Mouse (Mus musculus): ENCODE measurements around the gene Eps8l2. TPM values are rescaled to one million over a fixed set of nuclear protein-coding genes. Genes with fewer than 3 reads are reported as not detected.

Eps8l2 gene
- polyA plus RNA-seq, 1 experiment from 2014 or later: 1.1 TPM

- H3K4me1 ChIP-seq (replicated peaks): no peaks in the 10 kb centered on the region
- ATAC-seq (replicated peaks; ENCODE audit: insufficient number of reproducible peaks, insufficient read depth, low FRiP score, low read depth): no peak
- no peak overlapping the region for H3K27ac ChIP-seq
- H3K4me2 ChIP-seq: no peak overlapping the region
- H3K4me3 ChIP-seq: no peak overlapping the region
- no peaks in the 10 kb centered on the region for H3K9me3 ChIP-seq (replicated peaks)
- H3K9ac ChIP-seq: no peak overlapping the region
- 82% methylated on average over 2 of the region's 2 CpGs for WGBS
- peaks cover 80% of the 10 kb centered on the region for H3K36me3 ChIP-seq
- no peaks in the 10 kb centered on the region for H3K27me3 ChIP-seq
Observed at GRCm38 (mm10) chr7:141314416-141314815, 24.3 kb upstream of the Eps8l2 start.

GRCm38 (mm10) chr7:141315076-141315475, 23.6 kb upstream of the Eps8l2 start:
- WGBS: 80% methylated on average over 8 of the region's 8 CpGs
- Histone ChIP-seq H3K36me3 (peaks cover 80% of the 10 kb centered on the region), H3K27me3 (no peaks in the 10 kb centered on the region), H3K4me2 (no peak overlapping the region), H3K9me3 (replicated peaks) (no peaks in the 10 kb centered on the region), H3K4me1 (replicated peaks) (no peaks in the 10 kb centered on the region), H3K27ac (no peak overlapping the region), H3K4me3 (no peak overlapping the region), H3K9ac (no peak overlapping the region)
- no peak for ATAC-seq (replicated peaks; ENCODE audit: insufficient number of reproducible peaks, insufficient read depth, low FRiP score, low read depth)

GRCm38 (mm10) chr7:141315974-141316373, 22.7 kb upstream of the Eps8l2 start:
- Histone ChIP-seq H3K9me3 (replicated peaks) (no peaks in the 10 kb centered on the region), H3K9ac (no peak overlapping the region), H3K36me3 (peaks cover 77% of the 10 kb centered on the region), H3K27ac (no peak overlapping the region), H3K4me3 (no peak overlapping the region), H3K27me3 (no peaks in the 10 kb centered on the region), H3K4me2 (no peak overlapping the region), H3K4me1 (replicated peaks) (no peaks in the 10 kb centered on the region)
- peak; percentile 64; the same call in 1 of the 2 replicates for ATAC-seq (replicated peaks; ENCODE audit: insufficient number of reproducible peaks, insufficient read depth, low FRiP score, low read depth)
- 71% methylated on average over 5 of the region's 5 CpGs for WGBS

- H3K9me3 ChIP-seq (replicated peaks): no peaks in the 10 kb centered on the region
- no peak overlapping the region for H3K9ac ChIP-seq
- no peak overlapping the region for H3K27ac ChIP-seq
- H3K4me2 ChIP-seq: no peak overlapping the region
- H3K36me3 ChIP-seq: peaks cover 80% of the 10 kb centered on the region
- ATAC-seq (replicated peaks; ENCODE audit: insufficient number of reproducible peaks, insufficient read depth, low FRiP score, low read depth): no peak
- no peaks in the 10 kb centered on the region for H3K27me3 ChIP-seq
- 71% methylated on average over 1 of the region's 1 CpGs for WGBS
- H3K4me1 ChIP-seq (replicated peaks): no peaks in the 10 kb centered on the region
- no peak overlapping the region for H3K4me3 ChIP-seq
Observed at GRCm38 (mm10) chr7:141317619-141318132, 21.0 kb upstream of the Eps8l2 start.

GRCm38 (mm10) chr7:141319446-141319845, 19.2 kb upstream of the Eps8l2 start:
- 75% methylated on average over 2 of the region's 2 CpGs for WGBS
- no peak for ATAC-seq (replicated peaks; ENCODE audit: insufficient number of reproducible peaks, insufficient read depth, low FRiP score, low read depth)
- no peak overlapping the region for H3K4me2 ChIP-seq
- peaks cover 75% of the 10 kb centered on the region for H3K36me3 ChIP-seq
- H3K9me3 ChIP-seq (replicated peaks): no peaks in the 10 kb centered on the region
- no peaks in the 10 kb centered on the region for H3K4me1 ChIP-seq (replicated peaks)
- no peaks in the 10 kb centered on the region for H3K27me3 ChIP-seq
- H3K4me3 ChIP-seq: no peak overlapping the region
- no peak overlapping the region for H3K27ac ChIP-seq
- H3K9ac ChIP-seq: no peak overlapping the region

GRCm38 (mm10) chr7:141324686-141325085, 14.0 kb upstream of the Eps8l2 start:
- ATAC-seq (replicated peaks; ENCODE audit: insufficient number of reproducible peaks, insufficient read depth, low FRiP score, low read depth): no peak
- WGBS: 70% methylated on average over 1 of the region's 1 CpGs
- no peak overlapping the region for H3K27ac ChIP-seq
- no peaks in the 10 kb centered on the region for H3K27me3 ChIP-seq
- H3K4me1 ChIP-seq (replicated peaks): peaks cover 24% of the 10 kb centered on the region
- H3K4me3 ChIP-seq: no peak overlapping the region
- H3K36me3 ChIP-seq: peaks cover 37% of the 10 kb centered on the region
- H3K9ac ChIP-seq: no peak overlapping the region
- no peak overlapping the region for H3K4me2 ChIP-seq
- H3K9me3 ChIP-seq (replicated peaks): no peaks in the 10 kb centered on the region

- peak overlapping the region; percentile 95 for H3K4me2 ChIP-seq
- peaks cover 19% of the 10 kb centered on the region for H3K36me3 ChIP-seq
- peak overlapping the region; percentile 92 for H3K27ac ChIP-seq
- WGBS: 6% methylated on average over 35 of the region's 35 CpGs
- no peaks in the 10 kb centered on the region for H3K9me3 ChIP-seq (replicated peaks)
- peaks cover 24% of the 10 kb centered on the region for H3K4me1 ChIP-seq (replicated peaks)
- peak overlapping the region; percentile 88 for H3K9ac ChIP-seq
- H3K27me3 ChIP-seq: no peaks in the 10 kb centered on the region
- peak overlapping the region; percentile 62 for H3K4me3 ChIP-seq
- peak; percentile 9 for ATAC-seq (replicated peaks; ENCODE audit: insufficient number of reproducible peaks, insufficient read depth, low FRiP score, low read depth)
Observed at GRCm38 (mm10) chr7:141326546-141327446, 11.9 kb upstream of the Eps8l2 start.

GRCm38 (mm10) chr7:141327469-141328372, 11.0 kb upstream of the Eps8l2 start, which contains the start of the genes Deaf1 and Tmem80:
Gene Deaf1 (minus strand): TSS chr7:141327690.
Gene Tmem80 (plus strand): TSS chr7:141327739.
- peaks cover 11% of the 10 kb centered on the region for H3K36me3 ChIP-seq
- under 1% methylated on average over 102 of the region's 105 CpGs for WGBS
- peak within 1 kb of the TSS; percentile 92 for H3K27ac ChIP-seq
- peak within 1 kb of the TSS; percentile 88 for H3K9ac ChIP-seq
- H3K4me3 ChIP-seq: peak within 1 kb of the TSS; percentile 62
- peak; percentile 95 for ATAC-seq (replicated peaks; ENCODE audit: insufficient number of reproducible peaks, insufficient read depth, low FRiP score, low read depth)
- peak within 1 kb of the TSS; percentile 95 for H3K4me2 ChIP-seq
- H3K4me1 ChIP-seq (replicated peaks): peaks cover 24% of the 10 kb centered on the region
- no peaks in the 10 kb centered on the region for H3K9me3 ChIP-seq (replicated peaks)
- no peaks in the 10 kb centered on the region for H3K27me3 ChIP-seq

- H3K9ac ChIP-seq: peak overlapping the region; percentile 88
- peak overlapping the region; percentile 92 for H3K27ac ChIP-seq
- no peaks in the 10 kb centered on the region for H3K27me3 ChIP-seq
- peak overlapping the region; percentile 62 for H3K4me3 ChIP-seq
- peaks cover 24% of the 10 kb centered on the region for H3K4me1 ChIP-seq (replicated peaks)
- 18% methylated on average over 24 of the region's 24 CpGs for WGBS
- H3K36me3 ChIP-seq: peaks cover 11% of the 10 kb centered on the region; the same call in 1 of the 2 replicates
- no peaks in the 10 kb centered on the region for H3K9me3 ChIP-seq (replicated peaks)
- ATAC-seq (replicated peaks; ENCODE audit: insufficient number of reproducible peaks, insufficient read depth, low FRiP score, low read depth): 0 out of 2 replicates have a peak, but pooled peaks have one; percentile 11
- H3K4me2 ChIP-seq: peak overlapping the region; percentile 95
Observed at GRCm38 (mm10) chr7:141328373-141328990, 10.2 kb upstream of the Eps8l2 start.

- H3K4me3 ChIP-seq: no peak overlapping the region
- peaks cover 18% of the 10 kb centered on the region for H3K4me1 ChIP-seq (replicated peaks)
- no peak overlapping the region for H3K27ac ChIP-seq
- H3K4me2 ChIP-seq: no peak overlapping the region
- H3K36me3 ChIP-seq: peaks cover 14% of the 10 kb centered on the region
- no peak overlapping the region for H3K9ac ChIP-seq
- no peaks in the 10 kb centered on the region for H3K9me3 ChIP-seq (replicated peaks)
- no peak for ATAC-seq (replicated peaks; ENCODE audit: insufficient number of reproducible peaks, insufficient read depth, low FRiP score, low read depth)
- H3K27me3 ChIP-seq: no peaks in the 10 kb centered on the region
Observed at GRCm38 (mm10) chr7:141330706-141331105, 8.0 kb upstream of the Eps8l2 start.
